37 mouse cellular contexts compared by ENCODE assay signal in genomic region chr2:33683095-33683494, GRCm38 (mm10). TPM values are rescaled to one million over a fixed set of nuclear protein-coding genes. Genes with fewer than 3 reads are reported as not detected.
DNase-seq lines count a peak whose midpoint lies in the region; ATAC-seq lines count a peak whose summit lies in the region.
"Had no signal": no experiment of that assay in that cellular context is flagged by ENCODE, and none has a peak within 500 bp of the region (broad histone marks: within the 10 kb centered on the region; RNA-seq: fewer than 3 reads in every experiment).

No protein-coding gene starts in this region.

- peak overlapping the region; percentile 1; the same call in 1 of the 2 replicates for H3K27ac ChIP-seq in hindbrain, embryonic 12.5 days
- no peak overlapping the region for H3K27ac ChIP-seq in hindbrain, embryonic 16.5 days (ENCODE audit: low read depth, low read length)
- peak overlapping the region; percentile 49; the same call in 1 of the 2 replicates for H3K27ac ChIP-seq in midbrain, embryonic 12.5 days (replicated peaks)
- no peak overlapping the region for H3K27ac ChIP-seq in midbrain, embryonic 16.5 days (ENCODE audit: low read length)
- H3K27ac ChIP-seq: embryonic facial prominence, embryonic 15.5 days; gastrocnemius, adult 2 months; kidney, embryonic 15.5 days; layer of hippocampus, adult 2 months; left cerebral cortex, adult 2 months; limb, embryonic 15.5 days; liver, embryonic 13.5 days; stomach, postnatal 0 days had no signal

- 0 out of 2 replicates have a peak, but pooled peaks cover 4% of the 10 kb centered on the region for H3K9me3 ChIP-seq in hindbrain, embryonic 12.5 days (replicated peaks)
- no peaks in the 10 kb centered on the region for H3K9me3 ChIP-seq in hindbrain, embryonic 16.5 days (ENCODE audit: control insufficient read depth, low read length)
- peaks cover 4% of the 10 kb centered on the region for H3K9me3 ChIP-seq in midbrain, embryonic 12.5 days
- H3K9me3 ChIP-seq in midbrain, embryonic 16.5 days (replicated peaks; ENCODE audit: control insufficient read depth, low read length, poor library complexity, severe bottlenecking): no peaks in the 10 kb centered on the region
- H3K9me3 ChIP-seq: embryonic facial prominence, embryonic 15.5 days; kidney, embryonic 15.5 days had no signal

- DNase-seq in adrenal gland, adult 8-10 months: peak; percentile 24
- no peak for DNase-seq in adrenal gland, postnatal 25 days
- peak; percentile 17 for DNase-seq in neural tube, embryonic 10.5 days (ENCODE audit: extremely low spot score, low spot score)
- DNase-seq in ovary, postnatal 36 days (ENCODE audit: low spot score): no peak
- DNase-seq: cerebellum, adult 18-20 months; gastrocnemius, adult 2 months; gastrocnemius, postnatal 36 days; heart, adult 18-20 months; kidney, adult 11 months; kidney, postnatal 36 days; liver, embryonic 13.5 days; lung, adult 18-20 months; lung, postnatal 4 days; right cerebral cortex, postnatal 4 days; thymus, adult 2 months; thymus, postnatal 4 days had no signal

- no peak overlapping the region for H3K9ac ChIP-seq in hindbrain, embryonic 12.5 days
- no peak overlapping the region for H3K9ac ChIP-seq in hindbrain, embryonic 16.5 days (ENCODE audit: low read depth, low read length)
- 0 out of 2 replicates have a peak overlapping the region, but pooled peaks have one; percentile 15 for H3K9ac ChIP-seq in midbrain, embryonic 12.5 days (replicated peaks)
- H3K9ac ChIP-seq in midbrain, embryonic 16.5 days (ENCODE audit: low read depth, low read length): no peak overlapping the region
- H3K9ac ChIP-seq: embryonic facial prominence, embryonic 15.5 days; kidney, embryonic 15.5 days; limb, embryonic 15.5 days; liver, embryonic 13.5 days had no signal

- H3K4me2 ChIP-seq in hindbrain, embryonic 12.5 days (replicated peaks): no peak overlapping the region
- H3K4me2 ChIP-seq in hindbrain, embryonic 16.5 days (ENCODE audit: low read length): no peak overlapping the region
- no peak overlapping the region for H3K4me2 ChIP-seq in midbrain, embryonic 12.5 days (replicated peaks)
- no peak overlapping the region for H3K4me2 ChIP-seq in midbrain, embryonic 16.5 days (ENCODE audit: low read length)
- H3K4me2 ChIP-seq: embryonic facial prominence, embryonic 15.5 days; heart, embryonic 11.5 days; kidney, embryonic 15.5 days; limb, embryonic 15.5 days; liver, embryonic 13.5 days had no signal

- no peak overlapping the region for H3K4me3 ChIP-seq in hindbrain, embryonic 12.5 days
- no peak overlapping the region for H3K4me3 ChIP-seq in hindbrain, embryonic 16.5 days (ENCODE audit: low read length)
- H3K4me3 ChIP-seq in midbrain, embryonic 12.5 days: no peak overlapping the region
- H3K4me3 ChIP-seq in midbrain, embryonic 16.5 days (ENCODE audit: low read depth, low read length): no peak overlapping the region
- H3K4me3 ChIP-seq: embryonic facial prominence, embryonic 15.5 days; gastrocnemius, adult 2 months; kidney, embryonic 15.5 days; layer of hippocampus, adult 2 months; left cerebral cortex, adult 2 months; limb, embryonic 15.5 days; liver, embryonic 13.5 days; megakaryocyte, embryonic 14.5 days had no signal

- no peak for ATAC-seq in hindbrain, embryonic 12.5 days (ENCODE audit: low FRiP score)
- ATAC-seq in hindbrain, embryonic 16.5 days: no peak
- no peak for ATAC-seq in midbrain, embryonic 12.5 days (ENCODE audit: low FRiP score, low read depth)
- no peak for ATAC-seq in midbrain, embryonic 16.5 days
- ATAC-seq: inflammation-experienced regulatory T-cells, adult 6 months; lung, postnatal 0 days; Patski had no signal

- H3K4me1 ChIP-seq in hindbrain, embryonic 12.5 days: peaks cover 11% of the 10 kb centered on the region
- no peaks in the 10 kb centered on the region for H3K4me1 ChIP-seq in hindbrain, embryonic 16.5 days (ENCODE audit: control insufficient read depth, insufficient read depth, low read depth, low read length)
- peaks cover 12% of the 10 kb centered on the region for H3K4me1 ChIP-seq in midbrain, embryonic 12.5 days
- H3K4me1 ChIP-seq in midbrain, embryonic 16.5 days (ENCODE audit: control insufficient read depth, insufficient read depth, low read length): no peaks in the 10 kb centered on the region
- H3K4me1 ChIP-seq: embryonic facial prominence, embryonic 15.5 days; limb, embryonic 15.5 days; liver, embryonic 13.5 days had no signal

- 37% methylated on average over 6 of the region's 6 CpGs for WGBS in hindbrain, embryonic 12.5 days
- 54% methylated on average over 6 of the region's 6 CpGs for WGBS in hindbrain, embryonic 16.5 days
- WGBS in midbrain, embryonic 12.5 days: 42% methylated on average over 6 of the region's 6 CpGs
- WGBS in midbrain, embryonic 16.5 days: 30% methylated on average over 6 of the region's 6 CpGs

- peaks cover 3% of the 10 kb centered on the region for H3K27me3 ChIP-seq in hindbrain, embryonic 12.5 days
- no peaks in the 10 kb centered on the region for H3K27me3 ChIP-seq in hindbrain, embryonic 16.5 days (replicated peaks; ENCODE audit: control insufficient read depth, insufficient read depth, low read length)
- peaks cover 41% of the 10 kb centered on the region for H3K27me3 ChIP-seq in midbrain, embryonic 12.5 days
- H3K27me3 ChIP-seq in midbrain, embryonic 16.5 days (ENCODE audit: control insufficient read depth, insufficient read depth, low read depth, low read length): peaks cover 5% of the 10 kb centered on the region
- H3K27me3 ChIP-seq: Patski had no signal

- H3K36me3 ChIP-seq in hindbrain, embryonic 12.5 days: no peaks in the 10 kb centered on the region
- no peaks in the 10 kb centered on the region for H3K36me3 ChIP-seq in hindbrain, embryonic 16.5 days (ENCODE audit: control insufficient read depth, insufficient read depth, low read length)
- no peaks in the 10 kb centered on the region for H3K36me3 ChIP-seq in midbrain, embryonic 12.5 days
- H3K36me3 ChIP-seq in midbrain, embryonic 16.5 days (ENCODE audit: control insufficient read depth, insufficient read depth, low read length): no peaks in the 10 kb centered on the region
- H3K36me3 ChIP-seq: embryonic facial prominence, embryonic 15.5 days; kidney, embryonic 15.5 days; limb, embryonic 15.5 days; liver, embryonic 13.5 days had no signal

RNA-seq across cellular contexts. Expression of gene Lmx1b, which starts 42.8 kb away (rescaled TPM):
- under 1 TPM in 1 of 4 experiments, not detected in 3; 0.17 TPM for total RNA-seq in adrenal gland, adult 8-10 months (2022)
- 0.15 TPM in 1 of 2 replicates, not detected in the other for total RNA-seq in adrenal gland, postnatal 25 days (2021)
- 5.0 and 5.6 TPM in 2 replicates for polyA plus RNA-seq in hindbrain, embryonic 12.5 days (2016; fragmentation: Nextera tagmentation; extraction: Ambion mirVana)
- 3.3 and 3.5 TPM in 2 replicates for polyA plus RNA-seq in hindbrain, embryonic 16.5 days (2015; fragmentation: Nextera tagmentation; extraction: Ambion mirVana)
- polyA plus RNA-seq in midbrain, embryonic 12.5 days (2016; fragmentation: Nextera tagmentation; extraction: Ambion mirVana): 2.3 and 2.8 TPM in 2 replicates
- polyA plus RNA-seq in midbrain, embryonic 16.5 days (2015; fragmentation: Nextera tagmentation; extraction: Ambion mirVana): 0.95 and 0.98 TPM in 2 replicates
- total RNA-seq: common myeloid progenitor, adult 5-6 weeks; hematopoietic stem cell, adult 5-6 weeks; MEL had no signal
- polyA plus RNA-seq: forebrain, embryonic 16.5 days; heart, embryonic 16.5 days; inflammation-experienced regulatory T-cells, adult 6 months; liver, embryonic 13.5 days; lung, postnatal 0 days; spleen, adult 2 months; stomach, postnatal 0 days had no signal

Comparison
In these comparisons a context has a peak if more than half of its experiments do, and no peak if none do; other contexts are left out.
1. DNase-seq: peak in adrenal gland, adult 8-10 months (single experiment) and neural tube, embryonic 10.5 days (single experiment); none in adrenal gland, postnatal 25 days (single experiment) and ovary, postnatal 36 days (single experiment).
2. H3K27ac ChIP-seq: peak in hindbrain, embryonic 12.5 days (single experiment) and midbrain, embryonic 12.5 days (single experiment); none in hindbrain, embryonic 16.5 days (single experiment) and midbrain, embryonic 16.5 days (single experiment).